Mouse (Mus musculus): ENCODE measurements around the gene Agpat1. TPM values are rescaled to one million over a fixed set of nuclear protein-coding genes. Genes with fewer than 3 reads are reported as not detected.
A peak's percentile ranks its signal among the peaks of the same experiment; 100 is the strongest.

Gene Agpat1
- polyA plus RNA-seq, 1 experiment = 251 TPM

DNA sequence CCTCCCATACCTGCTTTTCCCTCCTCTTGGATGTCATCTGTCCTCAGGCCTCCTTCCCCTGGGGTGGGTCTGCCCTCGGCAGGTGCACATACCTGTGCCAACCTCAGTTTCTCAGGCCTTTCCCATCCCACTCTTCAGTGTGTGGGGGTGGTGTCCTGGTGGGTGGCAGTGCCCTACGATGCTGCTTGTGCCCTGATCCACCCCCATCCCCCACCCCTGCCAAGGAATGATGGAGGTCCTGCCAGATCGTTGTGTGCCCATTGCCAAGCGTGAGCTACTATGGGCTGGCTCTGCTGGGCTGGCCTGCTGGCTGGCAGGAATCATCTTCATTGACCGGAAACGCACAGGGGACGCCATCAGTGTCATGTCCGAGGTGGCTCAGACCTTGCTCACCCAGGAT, 7.0 kb downstream of the Agpat1 start:
- DNase-seq (ENCODE audit: low read depth) = no peak
- TF ChIP-seq POLR2A (IDR thresholded peaks at IDR 0.05; ENCODE audit: borderline replicate concordance, extremely low read depth, insufficient read depth, insufficient read length, poor library complexity, severe bottlenecking) (no peak), CTCF (IDR thresholded peaks at IDR 0.05; ENCODE audit: borderline replicate concordance, extremely low read depth, insufficient read depth, insufficient read length) (no peak)

DNA sequence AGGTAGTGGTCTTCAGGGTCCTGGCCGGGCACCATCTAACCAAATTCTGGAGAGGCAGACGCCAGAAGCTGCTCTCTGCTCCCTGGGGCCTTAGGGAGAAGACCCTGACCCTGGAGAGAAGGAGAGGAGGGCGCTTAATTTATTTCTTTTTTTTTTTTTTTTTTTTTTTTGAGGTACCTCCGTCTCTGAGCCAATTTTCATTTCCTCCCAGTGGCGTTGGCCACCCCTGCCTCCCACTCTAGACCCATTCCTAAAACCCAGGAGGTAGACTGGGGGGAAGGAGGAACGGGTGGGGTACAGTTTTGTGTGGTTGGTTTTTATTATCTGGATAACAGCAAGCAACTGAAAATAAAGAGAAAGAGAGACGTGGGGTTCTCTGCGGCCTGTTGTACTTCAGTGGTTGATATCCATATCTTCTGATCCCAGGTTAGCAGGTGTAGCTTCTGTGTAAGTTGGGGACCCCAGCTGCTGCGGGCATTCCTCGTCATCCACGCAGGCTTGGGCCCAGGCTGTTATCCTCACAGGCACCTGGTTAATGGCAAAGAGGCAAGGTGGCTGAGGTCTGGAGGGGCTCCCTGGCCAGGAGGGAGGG, 9.1 kb downstream of the Agpat1 start:
- no peak for DNase-seq (ENCODE audit: low read depth)
- TF ChIP-seq CTCF (IDR thresholded peaks at IDR 0.05; ENCODE audit: borderline replicate concordance, extremely low read depth, insufficient read depth, insufficient read length) = no peak
- TF ChIP-seq POLR2A (IDR thresholded peaks at IDR 0.05; ENCODE audit: borderline replicate concordance, extremely low read depth, insufficient read depth, insufficient read length, poor library complexity, severe bottlenecking) = no peak

DNA sequence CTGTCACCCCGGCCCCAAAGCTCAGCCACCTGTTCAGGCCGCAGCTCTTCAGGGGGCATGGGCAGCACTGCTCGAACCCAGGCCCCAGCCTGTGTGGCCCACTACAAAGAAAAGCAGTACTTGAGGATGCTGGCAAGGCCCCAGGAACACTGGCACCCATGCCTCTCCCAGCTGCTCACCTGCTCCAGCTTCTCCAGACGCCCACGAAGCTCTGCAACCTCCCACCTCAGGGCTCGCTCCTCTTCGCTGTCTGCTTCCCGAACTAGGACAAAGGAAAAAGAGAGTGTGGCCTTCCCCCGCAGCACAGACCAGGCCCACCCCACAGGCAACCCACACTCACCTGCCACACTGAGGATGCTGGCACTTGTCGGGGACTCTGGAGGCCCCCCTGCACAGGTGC, 9.8 kb downstream of the Agpat1 start:
- TF ChIP-seq CTCF (IDR thresholded peaks at IDR 0.05; ENCODE audit: borderline replicate concordance, extremely low read depth, insufficient read depth, insufficient read length) (no peak), POLR2A (IDR thresholded peaks at IDR 0.05; ENCODE audit: borderline replicate concordance, extremely low read depth, insufficient read depth, insufficient read length, poor library complexity, severe bottlenecking) (no peak)
- DNase-seq (ENCODE audit: low read depth) = no peak

- TF ChIP-seq CTCF (IDR thresholded peaks at IDR 0.05; ENCODE audit: borderline replicate concordance, extremely low read depth, insufficient read depth, insufficient read length) (no peak), POLR2A (IDR thresholded peaks at IDR 0.05; ENCODE audit: borderline replicate concordance, extremely low read depth, insufficient read depth, insufficient read length, poor library complexity, severe bottlenecking) (no peak)
- no peak for DNase-seq (ENCODE audit: low read depth)
Measured at GRCm38 (mm10) chr17:34615871-34616270, 11.8 kb downstream of the Agpat1 start, which contains the start of gene Egfl8. TSS of gene Egfl8 (minus strand) at chr17:34615971.

GRCm38 (mm10) chr17:34618999-34619398, 14.9 kb downstream of the Agpat1 start:
- peak; percentile 65 for DNase-seq (ENCODE audit: low read depth)
- no peak for TF ChIP-seq POLR2A (IDR thresholded peaks at IDR 0.05; ENCODE audit: borderline replicate concordance, extremely low read depth, insufficient read depth, insufficient read length, poor library complexity, severe bottlenecking)
- TF ChIP-seq CTCF (IDR thresholded peaks at IDR 0.05; ENCODE audit: borderline replicate concordance, extremely low read depth, insufficient read depth, insufficient read length) = peak; percentile 71; the same call in 1 of the 2 replicates

GRCm38 (mm10) chr17:34621006-34621405, 16.9 kb downstream of the Agpat1 start:
- TF ChIP-seq CTCF (IDR thresholded peaks at IDR 0.05; ENCODE audit: borderline replicate concordance, extremely low read depth, insufficient read depth, insufficient read length) = no peak
- TF ChIP-seq POLR2A (IDR thresholded peaks at IDR 0.05; ENCODE audit: borderline replicate concordance, extremely low read depth, insufficient read depth, insufficient read length, poor library complexity, severe bottlenecking) = no peak
- no peak for DNase-seq (ENCODE audit: low read depth)

DNA sequence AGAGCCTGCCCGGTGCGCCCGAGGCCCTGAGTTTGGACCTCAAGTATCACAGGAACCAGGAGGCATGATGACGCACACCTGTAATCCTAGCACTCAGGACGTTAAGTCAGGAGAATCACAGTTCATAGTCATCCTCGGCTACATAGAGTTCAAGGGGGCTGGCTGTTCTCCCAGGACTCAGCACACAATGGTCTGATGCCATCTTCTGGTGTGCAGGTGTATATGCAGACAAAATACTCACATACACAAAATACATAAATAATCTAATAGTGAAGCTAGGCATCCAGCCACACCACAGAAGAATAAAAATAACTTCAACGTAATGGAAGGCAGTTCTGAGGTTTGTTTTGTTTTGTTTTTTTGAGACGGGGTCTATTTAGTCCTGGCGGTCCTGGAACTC, 19.1 kb downstream of the Agpat1 start:
- no peak for DNase-seq (ENCODE audit: low read depth)
- no peak for TF ChIP-seq CTCF (IDR thresholded peaks at IDR 0.05; ENCODE audit: borderline replicate concordance, extremely low read depth, insufficient read depth, insufficient read length)
- TF ChIP-seq POLR2A (IDR thresholded peaks at IDR 0.05; ENCODE audit: borderline replicate concordance, extremely low read depth, insufficient read depth, insufficient read length, poor library complexity, severe bottlenecking) = no peak

GRCm38 (mm10) chr17:34624981-34625380, 20.9 kb downstream of the Agpat1 start:
- no peak for DNase-seq (ENCODE audit: low read depth)
- no peak for TF ChIP-seq POLR2A (IDR thresholded peaks at IDR 0.05; ENCODE audit: borderline replicate concordance, extremely low read depth, insufficient read depth, insufficient read length, poor library complexity, severe bottlenecking)
- TF ChIP-seq CTCF (IDR thresholded peaks at IDR 0.05; ENCODE audit: borderline replicate concordance, extremely low read depth, insufficient read depth, insufficient read length) = no peak

GRCm38 (mm10) chr17:34626062-34626772, 22.2 kb downstream of the Agpat1 start:
- no peak for DNase-seq (ENCODE audit: low read depth)
- no peak for TF ChIP-seq CTCF (IDR thresholded peaks at IDR 0.05; ENCODE audit: borderline replicate concordance, extremely low read depth, insufficient read depth, insufficient read length)
- TF ChIP-seq POLR2A (IDR thresholded peaks at IDR 0.05; ENCODE audit: borderline replicate concordance, extremely low read depth, insufficient read depth, insufficient read length, poor library complexity, severe bottlenecking) = no peak

GRCm38 (mm10) chr17:34626773-34627092, 22.7 kb downstream of the Agpat1 start:
- peak; percentile 80 for DNase-seq (ENCODE audit: low read depth)
- TF ChIP-seq POLR2A (IDR thresholded peaks at IDR 0.05; ENCODE audit: borderline replicate concordance, extremely low read depth, insufficient read depth, insufficient read length, poor library complexity, severe bottlenecking) (no peak), CTCF (IDR thresholded peaks at IDR 0.05; ENCODE audit: borderline replicate concordance, extremely low read depth, insufficient read depth, insufficient read length) (peak; percentile 59; the same call in 1 of the 2 replicates)

GRCm38 (mm10) chr17:34627093-34627942, 23.3 kb downstream of the Agpat1 start:
- no peak for TF ChIP-seq CTCF (IDR thresholded peaks at IDR 0.05; ENCODE audit: borderline replicate concordance, extremely low read depth, insufficient read depth, insufficient read length)
- TF ChIP-seq POLR2A (IDR thresholded peaks at IDR 0.05; ENCODE audit: borderline replicate concordance, extremely low read depth, insufficient read depth, insufficient read length, poor library complexity, severe bottlenecking) = no peak
- DNase-seq (ENCODE audit: low read depth) = peak; percentile 97
